Mouse (Mus musculus): Measurements from ENCODE around the gene Cd27. TPM values are rescaled to one million over a fixed set of nuclear protein-coding genes. Genes with fewer than 3 reads are reported as not detected.

Cd27 gene
- polyA plus RNA-seq, 1 experiment from 2014 or later, result 2.0 TPM

DNA sequence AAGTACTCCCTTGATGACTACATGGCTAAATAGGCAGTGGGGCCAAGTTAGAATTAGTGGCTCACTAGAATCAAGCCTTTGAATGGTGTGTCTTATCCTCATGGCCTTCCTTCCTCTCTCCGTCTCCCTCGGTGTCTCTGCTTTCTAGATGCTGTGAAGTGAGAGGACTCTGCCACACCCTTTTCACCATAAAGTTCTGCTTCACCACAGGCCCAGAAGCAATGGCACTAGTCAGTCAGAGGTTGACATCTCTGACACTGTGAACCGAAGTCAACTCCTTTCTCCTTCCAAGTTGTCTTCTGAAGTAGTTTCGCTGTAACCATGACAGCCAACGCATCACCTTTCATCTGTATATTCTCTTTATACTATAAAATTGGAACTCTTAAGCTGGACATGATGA lies 2.7 kb upstream of the Cd27 start:
- Histone ChIP-seq H3K27me3 (replicated peaks) (no peaks in the 10 kb centered on the region), H3K4me1 (0 out of 2 replicates have a peak, but pooled peaks cover 3% of the 10 kb centered on the region), H3K27ac (no peak overlapping the region), H3K4me3 (no peak overlapping the region), H3K36me3 (no peaks in the 10 kb centered on the region), H3K9me3 (no peaks in the 10 kb centered on the region), H3K4me2 (replicated peaks) (no peak overlapping the region), H3K9ac (no peak overlapping the region)
- ATAC-seq (ENCODE audit: low FRiP score, low read depth), result no peak
- WGBS, result 93% methylated on average over 5 of the region's 5 CpGs

DNA sequence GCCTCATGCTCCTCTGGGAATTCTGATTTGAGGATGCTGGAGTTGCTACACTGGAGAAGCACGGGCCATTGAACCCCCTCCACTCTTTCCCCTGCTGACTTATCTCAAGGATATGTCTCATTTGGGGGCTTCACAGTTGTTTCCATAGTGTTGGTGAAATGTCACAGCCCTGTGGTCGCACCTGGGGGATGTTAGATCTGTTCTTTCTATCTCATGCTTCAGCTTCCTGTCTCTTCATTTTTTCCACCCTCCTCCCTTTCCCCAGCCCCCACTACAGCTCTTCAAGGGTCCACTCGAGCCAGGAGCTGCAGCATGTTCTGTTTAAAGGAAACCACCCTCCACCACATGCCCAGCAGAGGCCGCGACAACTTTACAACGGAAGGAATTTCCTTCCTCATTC lies 1.6 kb upstream of the Cd27 start:
- Histone ChIP-seq H3K4me1 (0 out of 2 replicates have a peak, but pooled peaks cover 3% of the 10 kb centered on the region), H3K27ac (no peak overlapping the region), H3K4me2 (replicated peaks) (no peak overlapping the region), H3K9me3 (no peaks in the 10 kb centered on the region), H3K27me3 (replicated peaks) (no peaks in the 10 kb centered on the region), H3K9ac (no peak overlapping the region), H3K4me3 (no peak overlapping the region), H3K36me3 (no peaks in the 10 kb centered on the region)
- 67% methylated on average over 6 of the region's 6 CpGs for WGBS
- ATAC-seq (ENCODE audit: low FRiP score, low read depth), result no peak

DNA sequence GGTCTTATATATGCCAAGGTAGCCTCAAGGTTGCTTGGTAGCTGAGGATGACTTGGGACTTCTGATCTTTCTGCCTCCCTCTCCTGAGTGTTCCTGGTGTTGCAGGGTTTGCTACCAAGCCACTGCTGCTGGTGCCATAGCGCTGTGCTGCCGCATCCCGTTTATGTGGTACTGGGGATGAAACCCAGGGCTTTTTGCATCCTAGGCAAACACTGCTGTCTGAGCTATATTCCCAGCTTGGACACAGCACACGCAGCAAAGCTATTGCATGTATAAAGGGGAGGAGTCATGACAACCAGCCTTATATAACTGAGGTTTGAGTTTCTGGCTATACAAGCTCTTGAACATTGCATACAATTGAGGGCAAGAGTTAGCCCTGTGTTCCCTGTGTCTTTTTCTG lies 611 bp upstream of the Cd27 start:
- no peaks in the 10 kb centered on the region for H3K27me3 ChIP-seq (replicated peaks)
- no peak overlapping the region for H3K27ac ChIP-seq
- 0 out of 2 replicates have a peak, but pooled peaks cover 3% of the 10 kb centered on the region for H3K4me1 ChIP-seq
- 92% methylated on average over 4 of the region's 4 CpGs for WGBS
- H3K4me2 ChIP-seq (replicated peaks), result no peak overlapping the region
- ATAC-seq (ENCODE audit: low FRiP score, low read depth), result no peak
- H3K9me3 ChIP-seq, result no peaks in the 10 kb centered on the region
- H3K36me3 ChIP-seq, result no peaks in the 10 kb centered on the region
- no peak overlapping the region for H3K9ac ChIP-seq
- H3K4me3 ChIP-seq, result no peak overlapping the region

DNA sequence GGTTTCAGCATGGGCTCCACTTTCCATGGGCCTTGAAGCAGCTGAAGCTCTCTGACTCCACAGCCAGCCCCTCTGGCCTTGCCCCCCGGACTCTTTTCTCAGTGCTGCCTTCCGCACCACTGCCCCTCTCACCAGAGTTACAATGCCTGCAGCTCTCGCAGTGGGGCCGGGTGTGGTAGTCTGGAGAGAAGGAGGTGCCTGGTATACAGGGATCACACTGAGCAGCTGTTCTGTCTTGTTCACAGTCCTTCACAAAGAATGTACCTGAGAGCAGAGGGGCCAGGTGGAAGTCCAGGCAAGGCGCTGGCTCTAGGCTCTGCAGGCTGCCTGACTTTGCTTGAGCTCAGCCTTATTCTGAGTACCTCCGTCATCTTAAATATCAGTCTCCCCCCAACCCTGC lies 469 bp downstream of the Cd27 start:
- no peak for ATAC-seq (ENCODE audit: low FRiP score, low read depth)
- no peaks in the 10 kb centered on the region for H3K9me3 ChIP-seq
- no peak overlapping the region for H3K27ac ChIP-seq
- H3K4me2 ChIP-seq (replicated peaks), result no peak overlapping the region
- no peaks in the 10 kb centered on the region for H3K27me3 ChIP-seq (replicated peaks)
- 55% methylated on average over 6 of the region's 6 CpGs for WGBS
- peaks cover 12% of the 10 kb centered on the region for H3K4me1 ChIP-seq
- no peaks in the 10 kb centered on the region for H3K36me3 ChIP-seq
- H3K4me3 ChIP-seq, result no peak overlapping the region
- H3K9ac ChIP-seq, result no peak overlapping the region

DNA sequence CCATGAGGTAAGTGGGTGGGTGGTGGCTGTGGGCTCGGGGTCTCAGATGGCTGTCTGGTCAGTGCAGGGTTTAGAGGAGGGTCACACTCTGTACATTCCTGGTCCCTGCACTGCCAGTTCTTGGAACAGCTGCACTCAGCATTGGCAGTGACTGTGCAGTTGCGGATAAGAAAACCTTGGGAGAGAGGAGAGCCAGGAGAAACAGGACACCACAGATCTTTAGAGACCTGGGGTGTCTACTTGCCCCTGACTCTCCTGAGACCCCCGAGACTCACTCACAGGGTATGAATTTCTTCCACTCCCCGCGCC lies 2.3 kb downstream of the Cd27 start:
- Histone ChIP-seq H3K27ac (no peak overlapping the region), H3K27me3 (replicated peaks) (no peaks in the 10 kb centered on the region), H3K4me2 (replicated peaks) (no peak overlapping the region), H3K4me1 (peaks cover 15% of the 10 kb centered on the region), H3K4me3 (no peak overlapping the region), H3K9ac (no peak overlapping the region), H3K9me3 (no peaks in the 10 kb centered on the region), H3K36me3 (no peaks in the 10 kb centered on the region)
- ATAC-seq (ENCODE audit: low FRiP score, low read depth), result no peak
- 84% methylated on average over 5 of the region's 5 CpGs for WGBS

DNA sequence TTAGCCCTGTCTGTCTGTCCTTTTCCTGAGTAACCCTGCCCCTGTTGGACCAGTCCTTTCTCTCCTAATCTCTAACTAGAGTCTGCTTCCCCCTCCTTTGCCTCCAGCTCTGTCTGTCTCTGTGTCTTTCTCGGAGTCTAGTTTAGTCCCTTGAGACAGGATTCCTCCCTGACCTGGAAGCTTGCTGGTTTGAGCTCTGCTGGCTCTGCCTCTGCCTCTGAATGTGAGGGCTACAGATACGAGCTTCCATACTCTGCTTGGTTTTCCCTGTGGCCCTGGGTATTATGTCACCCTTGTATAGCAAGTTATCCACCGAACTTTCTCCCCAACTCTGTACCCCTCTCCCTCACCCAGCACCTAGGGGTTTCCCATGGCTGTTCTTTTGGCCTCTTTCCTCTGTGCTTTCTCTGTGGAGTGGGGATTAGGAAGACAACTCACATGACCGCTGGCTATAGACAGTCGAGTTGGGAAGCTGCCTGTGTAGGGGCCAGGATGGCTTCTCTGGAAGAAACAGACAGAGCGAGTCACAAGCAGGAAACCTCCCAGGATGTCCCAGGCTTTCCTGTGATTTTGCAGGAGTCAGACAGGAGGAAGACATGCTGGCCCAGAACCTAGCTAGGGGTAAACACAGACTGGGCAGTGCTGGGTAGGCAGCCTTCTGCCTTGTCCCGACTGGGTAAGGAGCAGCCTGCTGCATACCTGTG lies 2.8 kb downstream of the Cd27 start:
- no peaks in the 10 kb centered on the region for H3K27me3 ChIP-seq (replicated peaks)
- H3K4me2 ChIP-seq (replicated peaks), result no peak overlapping the region
- peaks cover 15% of the 10 kb centered on the region for H3K4me1 ChIP-seq
- no peak overlapping the region for H3K27ac ChIP-seq
- no peak overlapping the region for H3K4me3 ChIP-seq
- no peaks in the 10 kb centered on the region for H3K36me3 ChIP-seq
- H3K9me3 ChIP-seq, result no peaks in the 10 kb centered on the region
- ATAC-seq (ENCODE audit: low FRiP score, low read depth), result no peak
- 68% methylated on average over 7 of the region's 7 CpGs for WGBS
- H3K9ac ChIP-seq, result no peak overlapping the region

DNA sequence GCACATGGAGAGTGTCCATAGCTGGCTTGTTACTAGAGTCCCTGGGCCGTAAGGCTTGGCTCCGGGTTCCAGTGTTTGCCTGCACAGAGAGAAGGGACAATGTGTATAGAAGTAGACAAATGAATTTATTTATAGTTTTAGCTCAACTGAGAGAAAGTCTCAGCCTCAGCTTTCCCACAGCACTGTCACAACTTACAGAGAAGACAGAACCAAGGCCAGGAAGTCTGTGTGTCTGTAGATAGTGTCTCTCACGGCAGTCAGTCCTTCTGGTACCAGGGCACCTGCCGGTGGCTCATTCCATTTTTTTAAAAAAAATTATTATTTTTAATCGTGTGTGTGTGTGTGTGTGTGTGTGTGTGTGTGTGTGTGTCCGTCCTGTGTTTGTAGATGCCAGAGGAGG lies 4.3 kb downstream of the Cd27 start:
- no peaks in the 10 kb centered on the region for H3K27me3 ChIP-seq (replicated peaks)
- no peak for ATAC-seq (ENCODE audit: low FRiP score, low read depth)
- no peaks in the 10 kb centered on the region for H3K36me3 ChIP-seq
- H3K9me3 ChIP-seq, result no peaks in the 10 kb centered on the region
- no peak overlapping the region for H3K9ac ChIP-seq
- no peak overlapping the region for H3K27ac ChIP-seq
- 83% methylated on average over 6 of the region's 6 CpGs for WGBS
- H3K4me3 ChIP-seq, result no peak overlapping the region
- no peak overlapping the region for H3K4me2 ChIP-seq (replicated peaks)
- peaks cover 15% of the 10 kb centered on the region for H3K4me1 ChIP-seq

DNA sequence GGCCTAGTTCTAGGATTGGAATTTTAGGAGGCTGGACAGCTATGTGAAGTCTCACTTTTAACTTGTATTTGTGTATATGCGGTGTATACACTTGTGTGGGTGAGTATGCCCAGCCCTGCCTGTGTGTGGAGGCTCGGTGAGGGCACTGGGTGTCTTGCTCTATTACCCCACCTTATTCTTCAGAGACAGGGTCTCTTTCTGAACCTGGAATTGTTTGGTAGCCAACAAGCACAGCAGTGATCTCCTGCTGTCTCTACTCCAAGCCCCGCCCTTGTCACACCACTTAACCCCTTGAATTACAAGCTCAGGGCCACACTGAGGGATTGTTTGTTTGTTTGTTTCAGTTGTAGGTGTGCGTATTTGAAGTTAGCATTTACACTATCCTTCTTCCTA lies 4.8 kb downstream of the Cd27 start:
- Histone ChIP-seq H3K27ac (no peak overlapping the region), H3K27me3 (replicated peaks) (no peaks in the 10 kb centered on the region), H3K4me1 (peaks cover 15% of the 10 kb centered on the region), H3K36me3 (no peaks in the 10 kb centered on the region), H3K9ac (peak overlapping the region; percentile 59; the same call in 1 of the 2 replicates), H3K9me3 (no peaks in the 10 kb centered on the region), H3K4me3 (no peak overlapping the region), H3K4me2 (replicated peaks) (peak overlapping the region; percentile 77)
- 46% methylated on average over 4 of the region's 4 CpGs for whole genome bisulfite sequencing
- ATAC-seq (ENCODE audit: low FRiP score, low read depth), result no peak

DNA sequence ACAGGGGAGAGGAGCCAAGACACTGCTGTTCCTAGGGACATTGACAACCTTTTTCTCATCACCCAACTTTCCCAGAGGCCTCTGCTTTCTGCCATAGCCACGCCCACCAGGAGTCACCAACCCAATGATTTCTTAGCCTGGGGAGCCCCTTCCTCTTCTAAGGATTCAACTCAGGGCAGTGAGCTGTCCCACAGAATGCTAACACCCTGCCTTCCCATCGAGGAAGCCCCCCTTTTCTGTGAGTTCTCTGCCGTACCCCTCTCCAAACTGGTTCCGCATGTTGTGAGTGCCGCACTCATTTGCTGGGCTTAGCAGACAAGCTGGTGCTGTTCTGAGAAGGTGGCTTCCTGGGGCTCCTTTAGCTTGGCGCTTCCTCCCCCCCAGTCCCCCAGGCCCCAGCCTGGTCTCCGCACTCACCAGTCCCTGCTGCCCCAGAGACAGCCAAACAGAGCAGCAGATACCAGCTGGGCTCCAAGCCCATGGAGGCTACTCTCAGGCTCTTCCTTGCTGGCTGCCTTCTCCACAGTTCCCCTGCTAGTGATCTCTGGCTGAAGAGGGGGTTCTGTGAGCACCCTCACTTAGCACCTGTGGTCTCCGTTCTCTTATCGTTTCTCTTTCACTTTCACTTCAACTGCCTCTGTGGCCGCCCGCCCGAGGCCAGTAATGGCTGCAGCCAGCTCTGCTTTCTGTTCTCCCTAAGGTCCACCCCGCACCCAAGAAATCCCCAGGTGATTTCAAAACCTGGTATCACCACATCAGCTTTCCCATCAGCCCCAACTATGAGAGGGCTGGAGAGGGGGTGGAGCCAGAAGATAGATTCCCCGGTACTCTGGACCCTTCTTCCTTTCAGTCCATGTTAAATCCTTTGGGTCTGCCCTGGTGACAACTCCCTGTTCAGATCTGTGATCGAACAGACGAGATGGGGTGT lies 5.4 kb downstream of the Cd27 start, which contains the start of gene Tapbpl:
Tapbpl (minus strand) TSS at position 744 of the 928 bp plus-strand sequence.
- Histone ChIP-seq H3K4me2 (replicated peaks) (peak within 1 kb of the TSS; percentile 77), H3K4me3 (peak within 1 kb of the TSS; percentile 35), H3K4me1 (peaks cover 12% of the 10 kb centered on the region), H3K9ac (peak within 1 kb of the TSS; percentile 59), H3K36me3 (no peaks in the 10 kb centered on the region), H3K27ac (no peak within 1 kb of the TSS), H3K27me3 (replicated peaks) (no peaks in the 10 kb centered on the region), H3K9me3 (no peaks in the 10 kb centered on the region)
- peak; percentile 79 for ATAC-seq (ENCODE audit: low FRiP score, low read depth)
- WGBS, result 10% methylated on average over 16 of the region's 16 CpGs

DNA sequence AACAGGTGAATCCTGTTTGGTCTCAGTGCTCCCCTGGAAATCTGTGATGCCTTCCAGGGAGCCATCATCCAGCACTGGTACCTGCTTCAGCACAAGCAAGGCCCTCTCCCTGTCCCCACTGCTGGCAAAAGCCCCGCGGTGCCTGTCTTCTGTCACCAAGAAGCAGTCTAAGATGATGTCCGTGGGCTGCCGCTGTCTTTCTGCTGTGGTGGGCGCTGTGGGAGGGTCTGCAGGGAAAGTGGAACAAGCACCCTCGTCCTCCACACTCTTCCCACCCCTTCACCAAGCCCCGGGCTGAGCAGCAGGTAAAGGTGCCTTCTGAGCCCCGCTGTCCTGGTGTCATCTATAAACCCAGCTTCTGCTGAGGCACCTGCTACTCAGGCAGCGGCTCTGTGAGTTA lies 6.2 kb downstream of the Cd27 start:
- WGBS, result 70% methylated on average over 9 of the region's 9 CpGs
- no peak overlapping the region for H3K27ac ChIP-seq
- H3K9ac ChIP-seq, result no peak overlapping the region
- no peaks in the 10 kb centered on the region for H3K36me3 ChIP-seq
- peaks cover 12% of the 10 kb centered on the region for H3K4me1 ChIP-seq
- no peak overlapping the region for H3K4me3 ChIP-seq
- peak overlapping the region; percentile 77 for H3K4me2 ChIP-seq (replicated peaks)
- no peaks in the 10 kb centered on the region for H3K9me3 ChIP-seq
- no peaks in the 10 kb centered on the region for H3K27me3 ChIP-seq (replicated peaks)
- ATAC-seq (ENCODE audit: low FRiP score, low read depth), result no peak

DNA sequence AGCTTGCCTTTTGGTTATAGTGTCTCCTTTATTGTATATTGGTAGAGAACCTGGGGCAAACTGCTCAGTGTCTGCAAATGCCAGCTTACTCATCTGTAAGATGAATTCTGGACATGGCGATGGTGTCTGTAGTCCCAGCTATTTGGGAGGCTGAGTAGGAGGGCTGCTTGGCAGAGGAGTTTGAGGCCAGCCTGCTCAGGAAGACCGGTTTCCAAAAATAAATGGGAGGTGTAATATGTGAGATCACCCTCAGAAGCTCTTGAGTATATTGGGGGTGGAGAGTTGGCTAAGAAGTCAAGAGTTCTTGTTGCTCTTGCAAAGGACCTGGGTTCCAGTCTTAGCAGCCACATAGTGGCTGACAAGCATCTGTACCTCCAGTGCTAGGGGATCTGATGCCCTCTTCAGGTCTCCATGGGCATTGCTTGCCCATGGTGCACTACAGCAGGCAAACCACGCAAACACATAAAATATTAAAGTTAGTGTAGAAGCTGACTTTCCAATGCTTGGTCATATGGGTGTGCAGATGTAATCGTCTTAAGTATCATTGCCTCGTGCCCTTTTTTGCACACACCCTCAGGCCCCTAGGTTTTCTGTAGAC lies 11.2 kb downstream of the Cd27 start:
- no peak for ATAC-seq (ENCODE audit: low FRiP score, low read depth)
- Histone ChIP-seq H3K27ac (no peak overlapping the region), H3K9ac (no peak overlapping the region), H3K27me3 (replicated peaks) (no peaks in the 10 kb centered on the region), H3K36me3 (peaks cover 8% of the 10 kb centered on the region), H3K4me3 (no peak overlapping the region), H3K4me1 (no peaks in the 10 kb centered on the region), H3K9me3 (no peaks in the 10 kb centered on the region), H3K4me2 (replicated peaks) (no peak overlapping the region)
- 85% methylated on average over 5 of the region's 5 CpGs for WGBS

DNA sequence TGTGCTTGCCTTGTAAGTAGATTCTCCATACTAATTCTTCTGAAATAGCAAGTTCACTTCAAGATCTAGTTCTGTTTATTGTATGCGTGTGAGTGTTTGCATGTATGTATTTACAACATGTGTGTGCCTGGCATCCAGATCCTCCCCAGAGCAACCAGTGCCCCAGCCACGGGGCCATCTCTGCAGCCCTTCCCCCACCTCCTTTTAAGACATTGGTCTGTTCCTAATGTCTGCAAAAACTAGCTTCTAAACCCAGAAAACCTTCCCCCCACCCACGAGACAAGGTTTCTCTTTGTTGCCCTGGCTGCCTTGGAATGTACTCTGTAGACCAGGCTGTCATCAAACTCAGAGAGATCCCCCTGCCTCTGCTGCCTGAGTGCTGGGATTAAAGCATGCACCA lies 14.2 kb downstream of the Cd27 start:
- H3K9ac ChIP-seq, result no peak overlapping the region
- no peaks in the 10 kb centered on the region for H3K4me1 ChIP-seq
- H3K9me3 ChIP-seq, result no peaks in the 10 kb centered on the region
- no peak overlapping the region for H3K27ac ChIP-seq
- H3K27me3 ChIP-seq (replicated peaks), result no peaks in the 10 kb centered on the region
- no peak for ATAC-seq (ENCODE audit: low FRiP score, low read depth)
- no peak overlapping the region for H3K4me3 ChIP-seq
- H3K36me3 ChIP-seq, result peaks cover 8% of the 10 kb centered on the region
- H3K4me2 ChIP-seq (replicated peaks), result no peak overlapping the region
- WGBS, result 88% methylated on average over 3 of the region's 3 CpGs
